Mouse (Mus musculus): ENCODE measurements around the gene Pik3ip1.

Gene Pik3ip1

DNA sequence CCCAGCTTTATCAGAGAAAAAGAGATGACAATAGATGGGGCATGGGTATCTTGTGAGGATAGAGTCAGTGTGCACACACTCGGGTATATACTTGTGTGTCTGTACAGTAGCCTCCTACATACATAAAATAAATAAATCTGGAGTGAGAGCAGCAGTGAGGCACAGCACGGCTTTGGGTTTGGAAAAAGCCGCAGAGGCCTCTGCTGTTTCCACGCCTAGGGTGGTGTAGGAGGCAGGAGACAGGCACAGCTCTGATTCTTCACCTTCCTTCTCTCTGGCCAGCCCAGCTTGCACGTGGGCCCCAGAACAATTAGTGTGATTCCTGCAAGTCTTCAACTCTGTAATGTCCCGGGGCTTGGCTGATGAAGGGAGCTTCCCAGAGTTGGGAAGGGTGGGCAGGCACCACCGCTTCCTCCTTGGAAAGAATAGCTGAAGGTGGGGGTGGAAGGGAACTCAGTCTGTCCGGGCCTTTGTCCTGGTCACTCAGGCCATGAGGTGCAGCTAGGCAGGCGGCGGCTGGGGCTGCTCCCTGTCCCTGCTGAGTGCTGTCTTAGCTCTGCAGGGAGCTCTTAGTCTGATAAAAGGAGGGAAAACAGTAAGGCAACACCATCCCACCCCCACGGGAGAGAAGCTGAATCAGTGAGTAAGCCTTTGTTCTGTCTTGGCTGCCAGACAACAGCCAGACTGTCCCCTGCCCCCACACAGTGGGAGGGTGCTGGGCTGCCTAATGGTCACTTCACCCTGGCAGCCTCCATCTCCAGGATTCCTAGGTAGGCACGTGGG, 7.2 kb downstream of the Pik3ip1 start:
- peak; percentile 44 for DNase-seq (ENCODE audit: low spot score)

- DNase-seq (ENCODE audit: low spot score): no peak
Measured at GRCm38 (mm10) chr11:3337961-3338360, 7.8 kb downstream of the Pik3ip1 start.

- DNase-seq (ENCODE audit: low spot score): no peak
Measured at GRCm38 (mm10) chr11:3341476-3341875, 11.3 kb downstream of the Pik3ip1 start.

- no peak for DNase-seq (ENCODE audit: low spot score)
Measured at GRCm38 (mm10) chr11:3344916-3345315, 14.7 kb downstream of the Pik3ip1 start.

DNA sequence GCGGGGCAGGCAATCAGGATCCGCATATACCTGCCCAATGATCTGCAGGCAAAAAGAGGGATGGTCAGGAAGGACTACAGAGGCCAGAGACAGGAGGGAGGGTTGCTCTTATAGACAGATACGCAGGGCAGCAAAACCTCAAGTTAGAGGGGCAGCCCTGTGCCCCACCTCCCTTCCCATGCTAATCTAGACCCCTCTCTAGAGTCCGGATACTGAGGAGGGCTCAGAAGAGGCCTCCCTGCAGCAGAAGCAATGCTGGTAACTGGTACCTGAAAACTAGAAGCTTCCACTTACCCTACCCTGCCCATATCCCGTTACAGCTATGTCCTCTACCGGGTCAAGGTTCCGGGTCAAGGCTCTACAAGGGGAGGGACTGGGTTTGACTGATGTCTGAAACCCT, 16.1 kb downstream of the Pik3ip1 start:
- DNase-seq (ENCODE audit: low spot score): no peak

DNA sequence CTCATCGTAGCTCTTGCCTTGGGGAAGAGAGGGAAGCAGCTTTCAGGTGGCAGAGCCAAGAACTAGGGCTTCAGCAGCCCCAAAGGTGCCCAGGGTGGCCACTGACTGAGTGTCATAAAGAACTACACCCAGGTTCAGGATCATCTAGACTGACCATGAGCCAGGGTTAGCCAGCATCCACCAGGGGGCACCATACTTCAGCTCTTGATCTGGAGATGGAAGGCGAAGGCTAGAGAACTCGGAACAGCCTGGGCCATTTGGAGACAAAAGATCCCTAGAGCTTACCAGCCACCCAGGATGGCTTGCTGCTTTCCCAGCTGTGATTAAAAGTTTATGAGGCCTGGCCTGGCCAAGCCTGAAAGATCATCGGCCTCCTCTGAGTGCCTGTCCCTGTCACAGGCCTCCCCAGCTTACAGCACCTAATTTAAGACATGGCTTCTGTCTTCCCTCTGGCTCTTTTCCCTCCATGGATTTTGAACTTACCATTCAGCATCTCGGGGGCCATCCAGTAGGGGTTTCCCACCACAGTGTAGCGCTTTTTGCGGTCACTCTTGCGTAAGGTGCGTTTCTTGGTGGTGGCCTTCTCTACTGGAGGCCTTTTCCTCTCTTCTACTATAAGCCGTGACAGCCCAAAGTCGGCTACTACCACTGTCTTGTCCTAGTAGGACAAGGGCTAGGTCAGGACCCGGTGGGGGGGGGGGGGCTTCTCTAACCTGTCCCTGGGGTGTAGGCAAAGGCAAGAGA, 17.1 kb downstream of the Pik3ip1 start:
- peak; percentile 75 for DNase-seq (ENCODE audit: low spot score)

GRCm38 (mm10) chr11:3347835-3348195, 17.6 kb downstream of the Pik3ip1 start:
- no peak for DNase-seq (ENCODE audit: low spot score)

- no peak for DNase-seq (ENCODE audit: low spot score)
Measured at GRCm38 (mm10) chr11:3348576-3349342, 18.6 kb downstream of the Pik3ip1 start.

DNA sequence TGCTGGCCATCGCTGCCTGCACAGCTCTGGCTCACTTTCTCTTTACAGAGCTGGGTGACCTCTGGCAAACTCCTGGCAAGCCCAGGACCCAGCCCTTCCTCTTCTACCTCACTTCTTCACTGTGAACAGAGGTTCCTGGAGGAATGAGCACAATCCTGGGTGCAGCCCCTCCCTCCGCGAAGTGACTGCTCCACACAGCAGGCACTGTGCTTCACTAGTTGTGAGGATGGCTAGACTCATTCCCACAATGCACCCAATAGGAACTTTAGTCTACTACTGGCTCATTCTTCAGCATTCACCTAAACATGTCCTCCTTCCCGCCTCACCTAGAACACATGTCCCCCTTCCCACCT, 19.1 kb downstream of the Pik3ip1 start:
- DNase-seq (ENCODE audit: low spot score): no peak

DNA sequence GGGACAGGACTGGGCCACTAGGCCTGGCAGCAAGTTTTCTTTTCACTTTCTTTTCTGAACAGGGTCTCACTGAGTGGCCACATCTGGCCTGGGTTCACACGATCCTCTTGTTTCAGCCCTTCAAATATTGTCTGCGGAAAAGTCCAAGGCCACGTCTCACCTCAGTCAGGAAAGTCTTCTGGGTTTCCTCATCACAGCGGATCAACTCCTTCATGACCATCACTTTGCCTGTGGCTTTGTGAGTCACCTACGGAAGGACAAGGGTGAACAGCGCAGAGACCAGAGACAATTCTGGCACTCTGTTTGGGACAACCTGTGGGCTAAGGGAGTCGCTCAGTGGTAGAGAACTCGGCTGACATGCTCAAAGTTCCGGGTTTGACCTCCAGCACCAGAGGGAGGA, 21.9 kb downstream of the Pik3ip1 start:
- no peak for DNase-seq (ENCODE audit: low spot score)

GRCm38 (mm10) chr11:3352990-3353585, 22.9 kb downstream of the Pik3ip1 start:
- no peak for DNase-seq (ENCODE audit: low spot score)

- no peak for DNase-seq (ENCODE audit: low spot score)
Measured at GRCm38 (mm10) chr11:3362854-3363253, 32.7 kb downstream of the Pik3ip1 start.

DNA sequence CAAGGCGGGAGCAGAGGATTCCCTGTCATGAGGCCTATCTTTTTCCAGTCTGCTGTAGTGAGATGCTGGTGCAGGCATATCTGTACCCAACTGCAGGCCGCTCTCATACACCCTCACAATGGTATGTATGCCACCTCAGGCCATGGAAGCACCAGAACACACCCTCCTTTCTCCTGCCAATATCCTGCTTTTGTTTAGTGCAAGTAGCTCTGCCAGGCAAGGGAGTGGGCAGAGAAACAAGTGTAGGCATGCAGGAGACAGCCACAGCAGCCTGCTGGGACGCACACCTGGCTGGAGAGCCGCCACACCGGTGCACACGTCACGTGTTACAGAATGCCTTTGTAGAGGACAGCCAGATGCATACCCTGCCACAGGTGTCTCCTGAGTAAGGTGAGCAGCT, 36.2 kb downstream of the Pik3ip1 start:
- no peak for DNase-seq (ENCODE audit: low spot score)

DNA sequence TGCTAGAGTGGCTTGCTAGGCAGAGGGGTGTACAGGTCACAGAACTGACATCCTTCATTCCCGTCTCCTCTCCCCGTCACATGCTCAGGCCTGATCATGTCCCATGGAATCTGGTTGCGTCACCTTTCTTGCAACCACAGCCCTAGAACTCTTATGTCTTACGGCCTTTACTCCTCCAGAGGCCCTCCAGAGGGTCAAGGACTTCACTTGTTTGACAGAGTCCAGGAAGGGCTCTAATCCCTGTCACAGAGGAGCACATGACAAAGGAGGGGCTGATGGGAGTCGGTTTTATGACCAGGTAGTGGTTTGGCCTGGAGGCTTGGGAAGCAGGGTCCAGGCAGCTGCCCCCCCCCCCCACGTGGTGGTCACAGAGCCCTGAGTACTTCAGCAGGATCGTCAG, 38.8 kb downstream of the Pik3ip1 start:
- no peak for DNase-seq (ENCODE audit: low spot score)

- DNase-seq (ENCODE audit: low spot score): no peak
Measured at GRCm38 (mm10) chr11:3369449-3369848, 39.2 kb downstream of the Pik3ip1 start.

GRCm38 (mm10) chr11:3370162-3370561, 40.0 kb downstream of the Pik3ip1 start:
- no peak for DNase-seq (ENCODE audit: low spot score)

GRCm38 (mm10) chr11:3370928-3371598, 40.9 kb downstream of the Pik3ip1 start:
- peak; percentile 71 for DNase-seq (ENCODE audit: low spot score)

DNA sequence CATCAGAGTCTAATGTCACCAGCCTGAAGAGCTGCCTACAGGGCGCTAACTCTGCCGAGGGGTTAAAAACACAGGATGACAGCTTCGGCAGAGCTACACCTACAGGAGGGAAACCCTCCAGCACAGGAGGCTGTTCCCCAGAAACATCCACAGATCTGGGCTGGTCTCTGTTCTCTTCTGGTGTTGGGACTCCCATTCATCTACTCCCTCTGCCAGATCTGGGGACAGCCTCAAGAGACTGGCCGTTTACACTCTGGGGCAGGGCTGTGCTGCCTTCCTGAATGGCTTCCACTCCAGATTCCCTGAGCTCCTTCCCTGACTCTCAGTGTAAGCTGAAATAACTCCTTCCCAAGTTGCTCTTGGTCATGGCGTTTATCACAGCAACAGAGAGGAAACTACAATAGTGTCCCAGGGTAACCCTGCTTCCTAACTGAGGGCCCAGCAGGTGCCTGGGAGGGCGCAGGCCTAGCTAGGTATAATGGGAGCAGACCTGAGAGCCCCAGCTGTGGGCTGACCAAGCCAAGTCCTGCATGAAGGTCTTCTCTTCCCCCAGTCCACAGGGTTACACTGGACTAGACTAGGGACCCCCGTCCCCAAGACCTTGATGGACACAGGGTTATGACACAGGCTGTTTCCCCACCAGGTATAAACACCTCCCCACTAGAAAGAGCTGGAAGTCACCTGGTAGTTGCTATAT, 41.5 kb downstream of the Pik3ip1 start:
- no peak for DNase-seq (ENCODE audit: low spot score)

GRCm38 (mm10) chr11:3373591-3374292, 43.5 kb downstream of the Pik3ip1 start:
- DNase-seq (ENCODE audit: low spot score): no peak

GRCm38 (mm10) chr11:3374293-3374645, 44.1 kb downstream of the Pik3ip1 start:
- no peak for DNase-seq (ENCODE audit: low spot score)

- DNase-seq (ENCODE audit: low spot score): no peak
Measured at GRCm38 (mm10) chr11:3374741-3375140, 44.5 kb downstream of the Pik3ip1 start.
